Mouse (Mus musculus) left cerebral cortex, adult 2 months (tissue): ENCODE measurements around the gene L3mbtl2. TPM values are rescaled to one million over a fixed set of nuclear protein-coding genes. Genes with fewer than 3 reads are reported as not detected.

Experiments used
- DNase-seq, 2 experiments: peaks; one replicate each; pipeline ENCODE4 v3.0.0; 2021 to 2022; ENCODE audit warnings: low spot score in 2 of 2, mixed read lengths in 1 of 2; ENCODE audit errors: extremely low spot score in 1 of 2
- H3K27ac ChIP-seq: fragments of 200-600 bp; 2 replicates; pipeline ENCODE4 v1.8.1; 2022
- H3K4me3 ChIP-seq: fragments of 200-600 bp; 2 replicates; pipeline ENCODE4 v1.8.1; 2022
- CTCF ChIP-seq: fragments of 200-600 bp; IDR thresholded peaks from 2 replicates; pipeline ENCODE4 v1.8.1; 2022; ENCODE audit warnings: antibody characterized with exemption, mild to moderate bottlenecking, moderate library complexity
- intact Hi-C: fragments of 180-260 bp; cut with DNase I; formaldehyde crosslinking; loops from one replicate; pipeline ENCODE4 v1.15.1; 2025
- total RNA-seq, 2 experiments: library from RNA; stranded (reverse); gene quantifications; 2 replicates each; pipeline ENCODE4 v1.2.3; 2021

Gene L3mbtl2
- total RNA-seq, 2 experiments from 2014 or later = 35.0 to 38.8 TPM

DNA sequence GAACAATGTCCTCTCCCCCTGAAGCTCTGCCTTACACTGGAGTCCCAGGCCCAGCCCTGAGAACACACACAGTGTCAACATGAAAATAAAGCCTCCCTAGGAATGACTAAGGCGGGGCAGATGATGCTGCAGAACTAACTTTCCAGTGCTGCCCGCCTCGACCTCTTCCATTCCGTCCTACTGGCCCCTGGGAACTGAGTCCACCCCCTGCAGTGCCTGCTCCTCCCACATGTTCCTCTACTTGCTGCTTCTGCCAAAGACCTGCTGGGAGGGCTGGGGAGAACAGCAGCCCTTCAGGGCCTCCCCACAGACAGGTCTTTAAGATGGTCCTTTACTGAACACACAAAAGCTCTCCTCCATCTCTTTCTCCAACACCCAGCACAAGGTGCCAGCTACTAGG is 47.1 kb downstream of the L3mbtl2 start:
- Histone ChIP-seq H3K4me3 (no peak overlapping the region), H3K27ac (no peak overlapping the region; the same call in 1 of the 2 replicates)
- intact Hi-C loops = no loop called here
- TF ChIP-seq CTCF = no peak
- no peak for DNase-seq

DNA sequence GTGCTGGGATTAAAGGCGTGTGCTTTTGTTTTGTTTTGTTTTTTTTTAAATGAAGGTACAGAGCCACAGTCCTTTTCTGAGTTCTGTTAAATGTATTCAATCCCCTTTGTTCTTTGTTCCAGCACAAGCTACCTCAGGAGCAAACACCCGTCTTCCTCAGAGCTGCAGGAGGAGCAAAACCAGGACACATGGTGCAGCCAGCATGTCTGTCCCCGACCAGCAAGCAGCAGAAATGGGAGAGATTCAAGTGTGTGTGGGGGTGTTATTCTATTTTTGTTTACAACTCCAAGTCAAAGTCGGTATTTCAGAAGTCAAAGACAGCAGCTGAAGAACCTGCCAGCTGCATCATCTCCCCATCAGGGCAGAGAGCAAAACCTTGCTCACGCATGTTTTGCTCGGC is 50.1 kb downstream of the L3mbtl2 start:
- no peak for DNase-seq
- no peak overlapping the region for H3K4me3 ChIP-seq
- no peak for TF ChIP-seq CTCF
- intact Hi-C loops = no loop called here
- no peak overlapping the region; the same call in 1 of the 2 replicates for H3K27ac ChIP-seq

- TF ChIP-seq CTCF = no peak
- intact Hi-C loops = no loop called here
- DNase-seq = peak; percentile 37 to 47
Measured at GRCm38 (mm10) chr15:81718336-81719138, 54.8 kb downstream of the L3mbtl2 start.

GRCm38 (mm10) chr15:81719139-81719531 is 55.4 kb downstream of the L3mbtl2 start:
- no peak for DNase-seq
- intact Hi-C loops = no loop called here
- peak; percentile 23 for TF ChIP-seq CTCF
- Histone ChIP-seq H3K4me3 (no peak overlapping the region), H3K27ac (peak overlapping the region; percentile 64)

More at GRCm38 (mm10) chr15:81718336-81719138, 54.8 kb downstream of the L3mbtl2 start:
- no peak overlapping the region for H3K4me3 ChIP-seq
- H3K27ac ChIP-seq = peak overlapping the region; percentile 64

GRCm38 (mm10) chr15:81722361-81722760 is 58.7 kb downstream of the L3mbtl2 start:
- Histone ChIP-seq H3K27ac (no peak overlapping the region), H3K4me3 (no peak overlapping the region)
- no peak for TF ChIP-seq CTCF
- intact Hi-C loops = no loop called here
- DNase-seq = no peak

DNA sequence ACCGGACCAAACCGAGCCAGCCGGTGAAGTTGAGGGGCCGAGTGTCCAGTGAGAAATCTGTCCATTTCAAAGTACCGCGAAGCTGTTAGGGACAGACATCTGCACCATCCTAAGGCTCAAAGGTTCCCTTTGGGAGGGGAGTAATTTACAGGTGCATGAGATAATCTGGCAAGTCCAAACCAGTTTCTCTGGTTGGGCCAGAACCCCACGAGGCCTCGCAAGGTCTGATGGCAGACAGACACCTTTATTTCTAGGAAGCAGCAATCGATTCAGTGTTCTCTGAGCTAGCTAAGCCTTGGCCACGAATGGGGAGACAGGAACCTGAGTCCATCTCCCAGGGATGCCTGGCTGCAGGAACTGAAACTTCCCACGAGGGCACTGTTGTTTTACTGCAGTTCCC is 60.0 kb downstream of the L3mbtl2 start:
- no peak overlapping the region for H3K27ac ChIP-seq
- intact Hi-C loops = no loop called here
- DNase-seq = no peak
- H3K4me3 ChIP-seq = no peak overlapping the region
- no peak for TF ChIP-seq CTCF

- intact Hi-C loops = no loop called here
- no peak overlapping the region for H3K27ac ChIP-seq
- no peak for TF ChIP-seq CTCF
- DNase-seq = no peak
- no peak overlapping the region for H3K4me3 ChIP-seq
Measured at GRCm38 (mm10) chr15:81725965-81726364, 62.3 kb downstream of the L3mbtl2 start.

DNA sequence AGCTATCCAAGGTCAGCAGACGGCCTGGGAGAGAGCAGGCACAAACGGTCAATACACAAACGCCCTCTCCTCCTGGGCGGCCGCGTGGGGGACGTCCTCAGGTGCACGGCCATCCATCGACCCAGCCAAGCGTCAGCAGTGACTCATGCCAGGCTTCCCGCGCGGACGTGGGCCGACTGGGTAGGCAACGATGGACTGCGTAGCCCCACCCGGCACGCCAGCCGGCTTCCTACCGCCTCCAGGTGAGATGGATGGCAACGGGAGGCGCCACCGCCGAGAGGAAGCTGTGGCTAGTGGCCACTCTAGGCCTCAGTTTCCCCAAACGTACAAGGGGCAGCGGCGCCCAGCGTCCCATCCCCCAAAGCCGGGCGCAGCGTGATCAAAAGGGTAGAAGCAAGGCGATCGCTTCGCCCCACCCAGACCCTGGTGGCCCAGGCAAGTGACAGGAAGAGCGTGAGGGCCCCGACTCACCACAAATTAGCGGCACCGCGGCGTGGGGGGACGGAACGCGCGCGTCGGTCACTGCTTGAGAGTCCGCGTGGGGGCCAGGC is 65.6 kb downstream of the L3mbtl2 start:
- Histone ChIP-seq H3K27ac (peak overlapping the region; percentile 89), H3K4me3 (peak overlapping the region; percentile 68)
- no peak for TF ChIP-seq CTCF
- intact Hi-C loops = no loop called here
- DNase-seq = peak; percentile 72 to 84

- Histone ChIP-seq H3K27ac (peak overlapping the region; percentile 89), H3K4me3 (peak overlapping the region; percentile 68)
- TF ChIP-seq CTCF = no peak
- peak; percentile 96 to 99 for DNase-seq
- intact Hi-C loops = loop anchor here (1.0 kb wide), 1 partner anchor 15 kb away; the partner anchor contains the start of genes Rangap1 and Zc3h7b
Measured at GRCm38 (mm10) chr15:81729792-81730635, 66.3 kb downstream of the L3mbtl2 start.

- H3K27ac ChIP-seq = no peak overlapping the region
- TF ChIP-seq CTCF = no peak
- no peak for DNase-seq
- intact Hi-C loops = no loop called here
- no peak overlapping the region for H3K4me3 ChIP-seq
Measured at GRCm38 (mm10) chr15:81735075-81735474, 71.4 kb downstream of the L3mbtl2 start.

Other genes with a start within 250 kb of the L3mbtl2 start
- 100 to 1,000 TPM; 126 to 153 TPM for gene Rbx1, start 197.6 kb upstream of the L3mbtl2 start, total RNA-seq
- 10 to 100 TPM; 76.0 to 77.3 TPM for gene Ep300, start 78.5 kb upstream of the L3mbtl2 start, total RNA-seq
- 10 to 100 TPM; 12.2 to 13.8 TPM for gene Chadl, start 33.4 kb downstream of the L3mbtl2 start, total RNA-seq
- 100 to 1,000 TPM; 160 to 179 TPM for gene Zc3h7b, start 81.2 kb downstream of the L3mbtl2 start, total RNA-seq
- gene Rangap1, start 81.6 kb downstream of the L3mbtl2 start, total RNA-seq = 100 to 1,000 TPM; 214 to 229 TPM
- gene Tef, start 138.5 kb downstream of the L3mbtl2 start, total RNA-seq = 100 to 1,000 TPM; 220 to 228 TPM
- gene Tob2, start 194.9 kb downstream of the L3mbtl2 start, total RNA-seq = 10 to 100 TPM; 34.8 to 41.4 TPM
- gene Phf5a, start 208.0 kb downstream of the L3mbtl2 start, total RNA-seq = 10 to 100 TPM; 31.1 to 32.8 TPM
- 100 to 1,000 TPM; 420 to 427 TPM for gene Aco2, start 208.4 kb downstream of the L3mbtl2 start, total RNA-seq